Mouse (Mus musculus) 416B (cell line): ENCODE results near the gene Ppp1r18.
A peak's percentile ranks its signal among the peaks of the same experiment; 100 is the strongest.

ENCODE experiments used
- DNase-seq: peaks from one replicate; pipeline ENCODE4 v3.0.0; 2011; ENCODE audit warnings: low read depth

The Ppp1r18 gene

GRCm38 (mm10) chr17:35914975-35915374 lies 49.6 kb downstream of the Ppp1r18 start:
- peak; percentile 51 for DNase-seq

GRCm38 (mm10) chr17:35915538-35916296 lies 50.3 kb downstream of the Ppp1r18 start:
- DNase-seq = peak; percentile 74

- DNase-seq = peak; percentile 100
These were observed 51.1 kb downstream of the Ppp1r18 start, which contains the start of the genes Mrps18b and Ppp1r10 for GRCm38 (mm10) chr17:35916297-35917142. Gene Mrps18b (minus strand): TSS chr17:35916389. Gene Ppp1r10 (plus strand): TSS chr17:35916434.

DNA sequence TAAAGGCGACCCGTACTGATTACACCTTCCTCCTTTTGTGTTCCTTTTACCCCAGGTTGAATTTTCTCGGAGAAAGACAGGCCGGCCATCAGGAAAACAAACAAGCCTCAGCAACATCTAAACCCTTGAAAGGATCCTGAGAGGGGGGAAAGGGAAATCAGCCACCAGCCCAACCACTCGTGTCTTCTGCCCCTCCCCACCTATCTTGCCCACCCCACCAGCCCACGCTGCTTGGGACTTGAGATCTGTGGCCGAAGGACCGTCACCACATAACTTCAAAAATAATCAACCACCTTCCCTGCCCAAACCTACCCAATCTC lies 51.7 kb downstream of the Ppp1r18 start:
- DNase-seq = peak; percentile 74

DNA sequence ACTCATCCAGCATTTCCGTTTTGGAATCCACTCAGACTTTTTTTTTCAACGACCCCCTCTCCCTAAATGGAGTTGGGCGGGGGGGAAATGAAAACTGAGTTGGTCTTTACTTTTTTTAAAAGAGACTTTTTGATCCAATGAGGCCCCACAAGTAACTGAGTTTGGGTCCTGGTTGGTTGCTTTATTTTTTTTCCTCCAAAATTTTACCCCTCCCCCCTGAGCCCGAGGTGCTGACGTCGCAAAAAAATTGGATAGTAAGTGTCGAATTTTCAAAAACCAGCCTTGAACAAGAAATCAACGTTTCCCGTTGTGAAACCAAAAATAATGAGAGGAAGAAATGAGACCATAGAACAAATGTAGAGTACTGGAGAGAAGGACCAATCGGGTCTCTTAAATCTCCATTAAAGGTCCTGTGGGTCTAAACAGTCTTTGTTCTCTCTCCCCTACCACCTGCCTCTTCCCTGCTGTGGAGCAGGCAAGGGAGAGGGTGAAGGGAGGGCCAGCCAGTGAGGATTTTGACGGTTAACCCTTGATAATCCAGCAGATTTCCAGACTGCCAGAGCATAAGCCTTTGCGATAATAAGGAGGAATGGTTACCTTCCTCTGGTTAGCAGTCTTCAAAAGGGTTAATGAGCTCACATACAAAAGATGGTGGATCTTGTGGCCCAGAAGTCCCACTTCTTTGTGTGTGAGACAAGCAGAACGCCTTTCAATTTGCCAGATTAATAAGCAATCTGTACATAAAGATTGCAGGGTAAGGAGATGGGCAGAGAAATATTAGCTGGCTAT lies 52.3 kb downstream of the Ppp1r18 start:
- DNase-seq = peak; percentile 75

DNA sequence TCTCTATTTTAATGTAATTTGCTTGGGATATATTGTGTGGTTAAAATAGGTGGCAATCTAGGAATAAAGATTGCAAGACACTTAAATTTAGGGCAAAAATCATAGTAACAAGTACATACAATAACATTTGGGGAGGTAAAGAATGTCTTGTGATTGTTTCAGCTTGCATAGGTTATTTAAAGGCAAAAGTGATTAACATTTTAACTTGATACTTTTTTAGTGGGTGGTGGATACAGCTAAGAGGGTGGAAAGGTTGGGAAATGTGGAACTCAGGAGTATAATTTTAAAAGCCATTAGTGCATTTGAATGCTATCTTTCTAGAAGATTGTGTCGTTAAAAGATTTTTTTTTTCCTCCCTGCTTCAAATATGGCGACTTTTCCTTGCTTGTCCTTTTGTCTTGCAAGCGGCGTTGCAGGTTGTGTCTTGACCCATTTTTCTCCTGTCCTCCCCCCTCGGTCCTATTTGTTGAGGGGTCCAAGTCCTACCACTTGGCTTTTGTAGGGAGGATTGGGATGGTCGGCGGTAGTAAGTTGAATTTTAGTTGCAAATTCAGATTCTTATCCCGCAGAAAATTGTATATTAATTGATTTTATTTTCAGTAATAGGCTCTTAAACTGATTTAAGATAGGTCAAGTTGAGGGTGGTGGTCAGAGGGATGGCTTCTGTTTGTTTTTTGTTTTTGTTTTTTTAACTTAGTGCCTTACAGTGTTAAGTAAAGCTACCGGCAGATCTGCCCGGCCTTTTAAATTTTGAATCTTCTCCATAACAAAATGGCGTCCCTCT lies 53.1 kb downstream of the Ppp1r18 start:
- peak; percentile 88 for DNase-seq

DNA sequence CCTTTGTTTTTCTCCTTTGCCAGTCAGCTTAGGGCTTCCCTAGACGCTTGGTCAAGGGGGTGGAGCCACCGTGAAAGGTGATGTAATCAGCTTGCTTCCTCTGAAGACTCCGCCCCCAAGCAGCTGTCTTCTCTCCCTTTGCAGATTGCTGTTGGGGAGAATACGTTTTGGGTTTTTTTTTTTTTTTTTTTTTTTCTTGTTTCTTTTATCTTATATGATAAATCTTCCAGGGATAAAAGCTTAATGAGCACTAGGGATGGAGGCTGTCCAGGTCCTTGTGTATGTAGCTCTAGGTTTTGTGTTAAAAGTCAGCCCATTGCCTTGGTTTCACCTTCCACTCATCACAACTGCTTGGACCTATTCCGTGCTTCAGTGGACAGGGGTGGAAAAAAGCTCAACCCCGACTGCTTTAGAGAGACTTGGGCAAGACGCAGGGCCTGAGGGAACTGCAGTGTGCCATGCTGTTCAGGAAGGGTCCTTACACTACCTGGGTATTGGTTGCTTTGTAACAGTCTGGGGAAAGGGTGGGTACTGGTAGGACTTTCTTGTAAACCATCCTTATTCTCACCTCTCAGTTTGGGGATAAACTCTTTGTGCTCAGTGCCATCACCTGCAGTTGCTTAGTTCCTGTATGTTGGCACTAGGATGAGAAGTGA lies 53.8 kb downstream of the Ppp1r18 start:
- DNase-seq = peak; percentile 99

GRCm38 (mm10) chr17:35919864-35920301 lies 54.5 kb downstream of the Ppp1r18 start:
- DNase-seq = no peak

- no peak for DNase-seq
These were observed 55.0 kb downstream of the Ppp1r18 start for GRCm38 (mm10) chr17:35920384-35920783.

DNA sequence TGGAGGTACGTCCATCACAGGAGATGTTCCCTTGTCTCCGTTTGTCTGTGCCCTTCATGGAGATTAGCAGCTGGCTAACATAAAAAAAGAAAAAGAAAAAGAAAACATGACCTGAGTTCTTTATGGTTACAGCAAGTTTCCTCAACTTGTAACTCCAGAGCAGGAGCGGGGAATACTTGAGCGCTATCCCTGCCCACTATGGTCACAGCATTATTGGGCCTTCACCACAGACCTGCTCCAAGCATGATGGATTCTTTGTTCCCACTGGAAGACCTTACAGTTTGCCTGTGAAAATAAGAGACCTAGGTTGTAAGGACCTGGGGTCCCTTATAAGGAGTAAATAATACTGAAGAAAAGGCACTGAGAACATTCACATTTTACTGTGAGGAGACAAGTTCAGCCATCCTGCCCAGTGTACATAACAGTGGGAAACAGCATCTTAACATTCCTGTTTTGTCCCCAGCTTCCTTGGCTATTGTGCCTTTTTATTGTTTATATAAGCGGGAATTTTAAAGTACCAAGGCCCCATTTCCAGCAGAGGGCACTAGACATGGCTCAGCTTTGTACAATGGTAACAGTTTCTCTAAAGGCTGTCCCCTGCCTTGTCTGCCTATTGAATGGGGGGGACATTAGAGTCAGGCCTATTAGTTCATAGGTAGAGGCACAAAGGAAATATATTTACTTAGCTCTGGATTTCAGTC lies 55.6 kb downstream of the Ppp1r18 start:
- peak; percentile 71 for DNase-seq

GRCm38 (mm10) chr17:35921710-35922109 lies 56.3 kb downstream of the Ppp1r18 start:
- no peak for DNase-seq

- DNase-seq = no peak
These were observed 57.2 kb downstream of the Ppp1r18 start for GRCm38 (mm10) chr17:35922566-35922965.

DNA sequence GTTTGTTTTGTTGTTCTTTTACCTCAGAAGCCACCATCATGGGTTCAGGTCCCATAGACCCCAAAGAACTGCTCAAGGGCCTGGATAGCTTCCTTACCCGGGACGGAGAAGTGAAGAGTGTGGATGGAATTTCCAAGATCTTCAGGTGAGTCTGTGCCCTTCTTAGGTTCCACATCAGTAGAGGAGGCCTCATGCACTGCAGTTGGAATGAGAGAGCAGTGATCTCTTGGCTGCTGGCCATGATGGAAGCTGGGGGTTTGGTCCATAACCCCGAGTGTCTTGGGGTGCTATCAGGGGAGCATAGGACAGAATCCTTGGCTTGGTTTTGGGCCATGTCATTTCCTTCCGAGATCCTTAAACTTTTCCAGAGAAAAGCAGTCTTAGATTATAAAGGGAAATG lies 57.9 kb downstream of the Ppp1r18 start:
- no peak for DNase-seq
